20 mouse cellular contexts compared by ENCODE assay signal in genomic region chr15:81869985-81870384, GRCm38 (mm10). TPM values are rescaled to one million over a fixed set of nuclear protein-coding genes. Genes with fewer than 3 reads are reported as not detected.
DNase-seq lines count a peak whose midpoint lies in the region; ATAC-seq lines count a peak whose summit lies in the region.
"Had no signal": no experiment of that assay in that cellular context is flagged by ENCODE, and none has a peak within 500 bp of the region (broad histone marks: within the 10 kb centered on the region; RNA-seq: fewer than 3 reads in every experiment).

No protein-coding gene starts in this region.

- 98% methylated on average over 5 of the region's 5 CpGs for WGBS in midbrain, embryonic 10.5 days
- 99% methylated on average over 5 of the region's 5 CpGs for WGBS in midbrain, embryonic 16.5 days
- WGBS in liver, embryonic 13.5 days (ENCODE audit: insufficient replicate concordance), result 67% methylated on average over 5 of the region's 5 CpGs
- WGBS in kidney, embryonic 14.5 days, result 98% methylated on average over 5 of the region's 5 CpGs

- no peak overlapping the region for H3K4me2 ChIP-seq in midbrain, embryonic 16.5 days (ENCODE audit: low read length)
- H3K4me2 ChIP-seq in liver, embryonic 13.5 days, result peak overlapping the region; percentile 87
- H3K4me2 ChIP-seq in kidney, embryonic 14.5 days (replicated peaks; ENCODE audit: low read depth, low read length), result no peak overlapping the region

- H3K9ac ChIP-seq in midbrain, embryonic 16.5 days (ENCODE audit: low read depth, low read length), result no peak overlapping the region
- peak overlapping the region; percentile 79 for H3K9ac ChIP-seq in liver, embryonic 13.5 days
- H3K9ac ChIP-seq in kidney, embryonic 14.5 days (ENCODE audit: low read depth, low read length), result no peak overlapping the region
- H3K9ac ChIP-seq: forebrain, embryonic 13.5 days; hindbrain, embryonic 12.5 days had no signal

- no peak for DNase-seq in midbrain, embryonic 10.5 days (ENCODE audit: low spot score)
- DNase-seq in c-Kit-positive CD71-positive TER-119-positive erythroid progenitor cells, embryonic 14.5 days (ENCODE audit: low spot score), result peak; percentile 63
- DNase-seq in liver, embryonic 13.5 days, result peak; percentile 31
- no peak for DNase-seq in spleen, adult 12 weeks (ENCODE audit: low spot score)
- DNase-seq: adrenal gland, adult 8-10 months; B cell, adult 2 months; heart, postnatal 10 days; kidney, adult 11 months; lung, adult 18-20 months; lung, postnatal 10 days; thymus, adult 18-20 months; thymus, postnatal 4 days had no signal

- H3K36me3 ChIP-seq in midbrain, embryonic 10.5 days, result peaks cover 59% of the 10 kb centered on the region
- peaks cover 25% of the 10 kb centered on the region for H3K36me3 ChIP-seq in midbrain, embryonic 16.5 days (ENCODE audit: control insufficient read depth, insufficient read depth, low read length)
- H3K36me3 ChIP-seq in liver, embryonic 13.5 days, result peaks cover 60% of the 10 kb centered on the region
- H3K36me3 ChIP-seq in kidney, embryonic 14.5 days (ENCODE audit: control insufficient read depth, insufficient read depth, low read length), result peaks cover 58% of the 10 kb centered on the region

- no peaks in the 10 kb centered on the region for H3K9me3 ChIP-seq in midbrain, embryonic 10.5 days (replicated peaks)
- no peaks in the 10 kb centered on the region for H3K9me3 ChIP-seq in midbrain, embryonic 16.5 days (replicated peaks; ENCODE audit: control insufficient read depth, low read length, poor library complexity, severe bottlenecking)
- no peaks in the 10 kb centered on the region for H3K9me3 ChIP-seq in liver, embryonic 13.5 days (replicated peaks)
- H3K9me3 ChIP-seq in kidney, embryonic 14.5 days (ENCODE audit: control insufficient read depth, low read length), result no peaks in the 10 kb centered on the region
- H3K9me3 ChIP-seq: forebrain, embryonic 13.5 days; hindbrain, embryonic 12.5 days had no signal

- no peak for ATAC-seq in midbrain, embryonic 16.5 days
- peak; percentile 55 for ATAC-seq in liver, embryonic 13.5 days (ENCODE audit: low read depth)
- ATAC-seq in megakaryocyte-erythroid progenitor cell, adult 5-6 weeks (replicated peaks; ENCODE audit: low FRiP score, low TSS enrichment, poor library complexity, severe bottlenecking), result peak; percentile 64
- ATAC-seq in kidney, embryonic 14.5 days (ENCODE audit: low FRiP score, low TSS enrichment), result no peak
- ATAC-seq: activated CD4-positive, CD25-positive, alpha-beta regulatory T cell, adult 4 months; forebrain, embryonic 13.5 days had no signal

- peak overlapping the region; percentile 99; the same call in 1 of the 2 replicates for H3K4me3 ChIP-seq in midbrain, embryonic 10.5 days
- H3K4me3 ChIP-seq in midbrain, embryonic 16.5 days (ENCODE audit: low read depth, low read length), result no peak overlapping the region
- H3K4me3 ChIP-seq in liver, embryonic 13.5 days (replicated peaks), result peak overlapping the region; percentile 94
- H3K4me3 ChIP-seq in kidney, embryonic 14.5 days (ENCODE audit: low read length), result no peak overlapping the region
- H3K4me3 ChIP-seq: hindbrain, embryonic 12.5 days had no signal

- no peaks in the 10 kb centered on the region for H3K27me3 ChIP-seq in midbrain, embryonic 10.5 days (ENCODE audit: low read depth, poor library complexity, severe bottlenecking)
- H3K27me3 ChIP-seq in midbrain, embryonic 16.5 days (ENCODE audit: control insufficient read depth, insufficient read depth, low read depth, low read length), result no peaks in the 10 kb centered on the region
- H3K27me3 ChIP-seq in liver, embryonic 13.5 days, result no peaks in the 10 kb centered on the region
- no peaks in the 10 kb centered on the region for H3K27me3 ChIP-seq in kidney, embryonic 14.5 days (ENCODE audit: control insufficient read depth, insufficient read depth, low read length)
- H3K27me3 ChIP-seq: CH12.LX; forebrain, embryonic 13.5 days; hindbrain, embryonic 12.5 days had no signal

- peaks cover 27% of the 10 kb centered on the region for H3K4me1 ChIP-seq in midbrain, embryonic 10.5 days
- H3K4me1 ChIP-seq in midbrain, embryonic 16.5 days (ENCODE audit: control insufficient read depth, insufficient read depth, low read length), result peaks cover 22% of the 10 kb centered on the region
- peaks cover 54% of the 10 kb centered on the region for H3K4me1 ChIP-seq in liver, embryonic 13.5 days (replicated peaks)
- H3K4me1 ChIP-seq in kidney, embryonic 14.5 days (ENCODE audit: control insufficient read depth, insufficient read depth, low read length), result peaks cover 3% of the 10 kb centered on the region; the same call in 1 of the 2 replicates

- no peak overlapping the region for H3K27ac ChIP-seq in midbrain, embryonic 10.5 days (replicated peaks)
- H3K27ac ChIP-seq in midbrain, embryonic 16.5 days (ENCODE audit: low read length), result no peak overlapping the region
- peak overlapping the region; percentile 95 for H3K27ac ChIP-seq in liver, embryonic 13.5 days
- H3K27ac ChIP-seq in kidney, embryonic 14.5 days (ENCODE audit: low read depth, low read length), result no peak overlapping the region
- H3K27ac ChIP-seq: forebrain, embryonic 13.5 days; hindbrain, embryonic 12.5 days; kidney, postnatal 0 days had no signal

RNA-seq across cellular contexts. Expression of gene Phf5a, which starts 1.7 kb away (rescaled TPM):
- 224 and 252 TPM in 2 replicates for polyA plus RNA-seq in midbrain, embryonic 10.5 days (2016; fragmentation: Nextera tagmentation; extraction: Ambion mirVana)
- polyA plus RNA-seq in midbrain, embryonic 16.5 days (2015; fragmentation: Nextera tagmentation; extraction: Ambion mirVana), result 107 and 117 TPM in 2 replicates
- 132 and 139 TPM in 2 replicates for polyA plus RNA-seq in liver, embryonic 13.5 days (2015; fragmentation: Nextera tagmentation; extraction: Ambion mirVana)
- total RNA-seq in megakaryocyte-erythroid progenitor cell, adult 5-6 weeks (2014; fragmentation: Nextera tagmentation), result 203 and 208 TPM in 2 replicates
- 131 and 142 TPM in 2 replicates for total RNA-seq in megakaryocyte-erythroid progenitor cell, adult 5-6 weeks (2017)
- 192 and 223 TPM in 2 replicates for polyA plus RNA-seq in kidney, embryonic 14.5 days (2014; fragmentation: Nextera tagmentation; extraction: Ambion mirVana)

RNA-seq across cellular contexts. Expression of gene Aco2, which starts 2.1 kb away (rescaled TPM):
- 152 and 163 TPM in 2 replicates for polyA plus RNA-seq in midbrain, embryonic 10.5 days (2016; fragmentation: Nextera tagmentation; extraction: Ambion mirVana)
- 252 and 272 TPM in 2 replicates for polyA plus RNA-seq in midbrain, embryonic 16.5 days (2015; fragmentation: Nextera tagmentation; extraction: Ambion mirVana)
- polyA plus RNA-seq in liver, embryonic 13.5 days (2015; fragmentation: Nextera tagmentation; extraction: Ambion mirVana), result 105 and 122 TPM in 2 replicates
- total RNA-seq in megakaryocyte-erythroid progenitor cell, adult 5-6 weeks (2014; fragmentation: Nextera tagmentation), result 162 and 178 TPM in 2 replicates
- 171 and 185 TPM in 2 replicates for total RNA-seq in megakaryocyte-erythroid progenitor cell, adult 5-6 weeks (2017)
- polyA plus RNA-seq in kidney, embryonic 14.5 days (2014; fragmentation: Nextera tagmentation; extraction: Ambion mirVana), result 123 and 191 TPM in 2 replicates

RNA-seq across cellular contexts. Expression of gene Tob2, which starts 11.4 kb away (rescaled TPM):
- polyA plus RNA-seq in midbrain, embryonic 10.5 days (2016; fragmentation: Nextera tagmentation; extraction: Ambion mirVana), result 17.7 and 19.6 TPM in 2 replicates
- polyA plus RNA-seq in midbrain, embryonic 16.5 days (2015; fragmentation: Nextera tagmentation; extraction: Ambion mirVana), result 15.6 and 17.1 TPM in 2 replicates
- 9.0 and 11.9 TPM in 2 replicates for polyA plus RNA-seq in liver, embryonic 13.5 days (2015; fragmentation: Nextera tagmentation; extraction: Ambion mirVana)
- total RNA-seq in megakaryocyte-erythroid progenitor cell, adult 5-6 weeks (2014; fragmentation: Nextera tagmentation), result 22.4 and 32.1 TPM in 2 replicates
- total RNA-seq in megakaryocyte-erythroid progenitor cell, adult 5-6 weeks (2017), result 11.7 and 20.4 TPM in 2 replicates
- polyA plus RNA-seq in kidney, embryonic 14.5 days (2014; fragmentation: Nextera tagmentation; extraction: Ambion mirVana), result 19.4 and 24.1 TPM in 2 replicates

RNA-seq across cellular contexts. Expression of gene Polr3h, which starts 56.1 kb away (rescaled TPM):
- 76.2 and 80.8 TPM in 2 replicates for polyA plus RNA-seq in midbrain, embryonic 10.5 days (2016; fragmentation: Nextera tagmentation; extraction: Ambion mirVana)
- 74.3 and 77.2 TPM in 2 replicates for polyA plus RNA-seq in midbrain, embryonic 16.5 days (2015; fragmentation: Nextera tagmentation; extraction: Ambion mirVana)
- polyA plus RNA-seq in liver, embryonic 13.5 days (2015; fragmentation: Nextera tagmentation; extraction: Ambion mirVana), result 77.5 and 82.6 TPM in 2 replicates
- total RNA-seq in megakaryocyte-erythroid progenitor cell, adult 5-6 weeks (2014; fragmentation: Nextera tagmentation), result 46.2 and 57.3 TPM in 2 replicates
- 47.7 and 59.5 TPM in 2 replicates for total RNA-seq in megakaryocyte-erythroid progenitor cell, adult 5-6 weeks (2017)
- 76.5 and 78.9 TPM in 2 replicates for polyA plus RNA-seq in kidney, embryonic 14.5 days (2014; fragmentation: Nextera tagmentation; extraction: Ambion mirVana)

Comparison
In these comparisons a context has a peak if more than half of its experiments do, and no peak if none do; other contexts are left out.
1. H3K4me3 ChIP-seq: peak in midbrain, embryonic 10.5 days (single experiment) and liver, embryonic 13.5 days (single experiment); none in midbrain, embryonic 16.5 days (single experiment) and kidney, embryonic 14.5 days (single experiment).
2. DNase-seq: peak in c-Kit-positive CD71-positive TER-119-positive erythroid progenitor cells, embryonic 14.5 days (single experiment) and liver, embryonic 13.5 days (single experiment); none in midbrain, embryonic 10.5 days (single experiment) and spleen, adult 12 weeks (single experiment).
3. ATAC-seq: peak in liver, embryonic 13.5 days (single experiment) and megakaryocyte-erythroid progenitor cell, adult 5-6 weeks (single experiment); none in midbrain, embryonic 16.5 days (single experiment) and kidney, embryonic 14.5 days (single experiment).